Mouse (Mus musculus): ENCODE data around the gene Rnf182. TPM values are rescaled to one million over a fixed set of nuclear protein-coding genes. Genes with fewer than 3 reads are reported as not detected.

The Rnf182 gene
- total and polyA plus RNA-seq, 2 experiments from 2014 or later, result 0.56 to 0.88 TPM

DNA sequence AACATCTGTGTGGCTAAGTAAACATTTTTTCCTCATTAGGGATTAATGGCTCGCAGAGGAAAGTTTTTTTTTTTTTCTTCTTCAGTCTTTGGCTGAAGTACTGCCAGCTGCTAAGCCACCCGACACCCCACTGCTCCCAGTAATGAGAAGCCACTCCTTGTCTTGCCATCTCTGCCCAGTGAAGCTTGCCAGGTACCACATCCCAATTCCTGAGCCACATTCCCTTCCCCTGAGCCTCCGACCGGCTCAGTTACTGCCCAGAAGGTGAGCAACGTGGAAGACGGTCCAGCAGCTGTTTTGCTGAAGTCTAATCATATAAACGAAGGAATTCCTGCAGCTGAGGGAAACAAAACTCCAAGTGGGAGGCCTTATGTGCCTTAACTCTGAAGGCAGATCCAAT is 88.0 kb downstream of the Rnf182 start:
- 49% methylated on average over 7 of the region's 7 CpGs for WGBS
- H3K4me3 ChIP-seq (ENCODE audit: low read depth, low read length), result no peak overlapping the region
- H3K9me3 ChIP-seq (replicated peaks; ENCODE audit: control insufficient read depth, low read length), result no peaks in the 10 kb centered on the region
- H3K9ac ChIP-seq (replicated peaks; ENCODE audit: low read depth, low read length), result no peak overlapping the region
- no peaks in the 10 kb centered on the region for H3K36me3 ChIP-seq (replicated peaks; ENCODE audit: control insufficient read depth, insufficient read depth, low read length)
- DNase-seq (ENCODE audit: low spot score) (no peak), ATAC-seq (ENCODE audit: insufficient read depth, low read depth) (no peak)
- H3K4me1 ChIP-seq (ENCODE audit: control insufficient read depth, insufficient read depth), result 0 out of 2 replicates have a peak, but pooled peaks cover 11% of the 10 kb centered on the region
- H3K27ac ChIP-seq (ENCODE audit: low read depth), result no peak overlapping the region
- H3K27me3 ChIP-seq (ENCODE audit: control insufficient read depth, insufficient read depth, low read length), result no peaks in the 10 kb centered on the region
- TF ChIP-seq CTCF (IDR thresholded peaks at IDR 0.05; ENCODE audit: low read depth), result no peak
- no peak for TF ChIP-seq EP300 (IDR thresholded peaks at IDR 0.05; ENCODE audit: low read depth)
- no peak overlapping the region for H3K4me2 ChIP-seq (ENCODE audit: low read depth, low read length)

DNA sequence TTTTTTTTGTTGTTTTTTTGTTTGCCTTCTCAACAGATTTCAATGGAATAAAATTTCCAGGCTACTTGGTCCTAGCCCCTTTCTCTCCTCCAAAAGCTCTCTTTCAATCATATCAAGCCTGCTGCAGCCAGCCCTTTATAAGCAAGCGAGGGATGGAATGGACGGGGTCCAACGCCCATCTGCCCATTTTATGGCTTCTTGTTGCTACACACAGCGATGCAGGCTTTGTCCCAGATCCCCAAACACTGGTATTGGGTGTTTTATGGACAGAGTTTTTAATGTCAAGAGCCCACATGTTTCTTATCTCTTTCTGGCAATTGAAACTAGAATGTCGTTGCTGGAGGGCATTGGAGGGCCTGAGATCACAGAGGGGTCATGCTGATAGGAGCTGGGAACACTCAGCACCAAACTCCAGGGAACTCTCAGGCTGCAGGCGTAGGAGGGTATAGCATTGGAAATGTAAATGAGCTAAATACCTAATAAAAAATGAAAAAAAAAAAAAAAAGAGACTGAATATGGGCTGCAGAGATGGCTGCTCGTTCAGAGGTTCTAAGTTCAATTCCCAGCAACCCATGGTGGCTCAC is 89.1 kb downstream of the Rnf182 start:
- no peak overlapping the region for H3K9ac ChIP-seq (replicated peaks; ENCODE audit: low read depth, low read length)
- peak; percentile 63 for ATAC-seq (ENCODE audit: insufficient read depth, low read depth)
- no peak overlapping the region for H3K4me3 ChIP-seq (ENCODE audit: low read depth, low read length)
- H3K4me2 ChIP-seq (ENCODE audit: low read depth, low read length), result no peak overlapping the region
- no peaks in the 10 kb centered on the region for H3K9me3 ChIP-seq (replicated peaks; ENCODE audit: control insufficient read depth, low read length)
- WGBS, result 30% methylated on average over 7 of the region's 7 CpGs
- TF ChIP-seq EP300 (IDR thresholded peaks at IDR 0.05; ENCODE audit: low read depth) (no peak), CTCF (IDR thresholded peaks at IDR 0.05; ENCODE audit: low read depth) (no peak)
- H3K36me3 ChIP-seq (replicated peaks; ENCODE audit: control insufficient read depth, insufficient read depth, low read length), result no peaks in the 10 kb centered on the region
- H3K4me1 ChIP-seq (ENCODE audit: control insufficient read depth, insufficient read depth), result 0 out of 2 replicates have a peak, but pooled peaks cover 17% of the 10 kb centered on the region
- no peaks in the 10 kb centered on the region for H3K27me3 ChIP-seq (ENCODE audit: control insufficient read depth, insufficient read depth, low read length)
- no peak overlapping the region for H3K27ac ChIP-seq (ENCODE audit: low read depth)
- no peak for DNase-seq (ENCODE audit: low spot score)

DNA sequence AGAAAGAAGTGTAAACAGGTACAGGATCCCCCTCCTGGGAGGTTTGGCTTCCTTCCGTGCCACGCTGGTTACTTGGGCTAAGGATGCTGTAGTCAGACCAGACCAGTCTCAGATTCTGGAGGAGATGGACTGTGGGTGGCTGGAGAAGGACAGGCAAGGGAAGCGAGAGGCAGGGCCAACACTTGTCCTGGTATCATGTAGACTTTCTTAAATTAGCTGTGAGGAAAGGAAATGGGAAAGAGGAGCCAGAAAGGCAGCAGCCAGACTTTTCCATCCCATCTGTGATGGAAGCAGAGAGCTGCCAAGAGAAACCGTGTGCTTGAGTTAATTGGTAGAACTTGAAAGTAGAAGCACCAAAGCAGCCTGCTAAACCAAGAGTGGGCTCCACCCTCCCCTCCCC is 90.9 kb downstream of the Rnf182 start:
- H3K36me3 ChIP-seq (replicated peaks; ENCODE audit: control insufficient read depth, insufficient read depth, low read length), result no peaks in the 10 kb centered on the region
- no peaks in the 10 kb centered on the region for H3K27me3 ChIP-seq (ENCODE audit: control insufficient read depth, insufficient read depth, low read length)
- H3K9me3 ChIP-seq (replicated peaks; ENCODE audit: control insufficient read depth, low read length), result no peaks in the 10 kb centered on the region
- 0 out of 2 replicates have a peak, but pooled peaks cover 17% of the 10 kb centered on the region for H3K4me1 ChIP-seq (ENCODE audit: control insufficient read depth, insufficient read depth)
- TF ChIP-seq EP300 (IDR thresholded peaks at IDR 0.05; ENCODE audit: low read depth), result no peak
- TF ChIP-seq CTCF (IDR thresholded peaks at IDR 0.05; ENCODE audit: low read depth), result no peak
- no peak overlapping the region for H3K9ac ChIP-seq (replicated peaks; ENCODE audit: low read depth, low read length)
- H3K4me2 ChIP-seq (ENCODE audit: low read depth, low read length), result no peak overlapping the region
- no peak overlapping the region for H3K4me3 ChIP-seq (ENCODE audit: low read depth, low read length)
- 55% methylated on average over 4 of the region's 4 CpGs for WGBS
- no peak for DNase-seq (ENCODE audit: low spot score)
- no peak overlapping the region for H3K27ac ChIP-seq (ENCODE audit: low read depth)
- ATAC-seq (ENCODE audit: insufficient read depth, low read depth), result no peak

DNA sequence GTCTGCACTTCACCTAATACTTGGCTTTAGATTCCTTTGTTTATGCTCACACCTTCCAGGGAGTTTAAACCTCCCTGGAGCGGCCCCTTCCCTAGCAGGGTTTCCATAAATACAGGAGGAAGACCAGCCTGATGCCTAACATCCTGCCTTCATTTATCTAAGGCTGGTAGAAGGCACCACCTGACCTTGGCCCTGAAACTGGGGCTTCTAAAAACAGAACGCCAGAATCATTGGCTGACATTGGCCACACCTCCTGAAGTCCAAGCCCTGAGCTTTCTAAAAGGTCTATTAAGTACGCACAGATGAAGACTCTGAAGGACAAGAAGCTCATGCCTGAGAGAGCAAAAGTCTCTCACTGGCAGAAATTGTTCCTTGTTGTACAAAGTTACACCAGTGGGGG is 94.0 kb downstream of the Rnf182 start:
- no peak for DNase-seq (ENCODE audit: low spot score)
- WGBS, result 34% methylated on average over 3 of the region's 3 CpGs
- ATAC-seq (ENCODE audit: insufficient read depth, low read depth), result peak; percentile 49; the same call in 1 of the 2 replicates
- Histone ChIP-seq H3K4me2 (ENCODE audit: low read depth, low read length) (no peak overlapping the region), H3K9me3 (replicated peaks; ENCODE audit: control insufficient read depth, low read length) (no peaks in the 10 kb centered on the region), H3K27me3 (ENCODE audit: control insufficient read depth, insufficient read depth, low read length) (no peaks in the 10 kb centered on the region), H3K4me1 (ENCODE audit: control insufficient read depth, insufficient read depth) (0 out of 2 replicates have a peak, but pooled peaks cover 10% of the 10 kb centered on the region), H3K4me3 (ENCODE audit: low read depth, low read length) (no peak overlapping the region), H3K9ac (replicated peaks; ENCODE audit: low read depth, low read length) (no peak overlapping the region), H3K27ac (ENCODE audit: low read depth) (no peak overlapping the region), H3K36me3 (replicated peaks; ENCODE audit: control insufficient read depth, insufficient read depth, low read length) (no peaks in the 10 kb centered on the region)
- TF ChIP-seq CTCF (IDR thresholded peaks at IDR 0.05; ENCODE audit: low read depth) (no peak), EP300 (IDR thresholded peaks at IDR 0.05; ENCODE audit: low read depth) (no peak)

DNA sequence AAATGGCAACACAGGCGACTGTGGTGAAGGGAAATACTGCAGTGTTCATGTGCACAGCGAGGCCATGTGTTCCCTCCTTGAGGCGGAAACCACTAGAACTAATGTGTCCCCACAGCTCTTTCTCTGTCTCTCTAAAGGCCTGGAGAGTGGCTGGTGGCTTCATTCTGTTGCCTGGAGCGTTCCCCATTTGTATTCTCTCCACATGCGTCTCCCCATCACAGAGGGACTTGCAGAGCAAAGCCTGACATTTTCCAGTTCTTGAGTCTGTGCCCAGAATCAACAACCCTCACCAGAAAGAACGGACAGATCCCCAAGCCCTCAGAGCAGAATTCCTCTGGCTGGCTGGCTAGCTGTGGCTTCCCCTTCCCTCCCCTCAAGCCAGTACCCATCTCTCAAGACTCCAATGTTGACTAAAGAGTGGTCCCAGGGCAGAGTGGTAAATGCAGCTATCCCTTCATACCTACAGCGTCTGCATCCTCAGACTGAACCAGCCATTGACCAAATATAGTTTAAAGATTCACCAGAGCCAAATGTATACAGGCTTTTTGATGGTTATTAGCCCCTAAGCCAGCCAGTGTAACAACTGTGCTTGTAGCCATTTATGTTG is 96.3 kb downstream of the Rnf182 start:
- ATAC-seq (ENCODE audit: insufficient read depth, low read depth), result no peak
- no peak for TF ChIP-seq EP300 (IDR thresholded peaks at IDR 0.05; ENCODE audit: low read depth)
- no peak for TF ChIP-seq CTCF (IDR thresholded peaks at IDR 0.05; ENCODE audit: low read depth)
- Histone ChIP-seq H3K4me3 (ENCODE audit: low read depth, low read length) (no peak overlapping the region), H3K27ac (ENCODE audit: low read depth) (no peak overlapping the region), H3K9ac (replicated peaks; ENCODE audit: low read depth, low read length) (no peak overlapping the region), H3K4me2 (ENCODE audit: low read depth, low read length) (no peak overlapping the region), H3K9me3 (replicated peaks; ENCODE audit: control insufficient read depth, low read length) (no peaks in the 10 kb centered on the region), H3K4me1 (ENCODE audit: control insufficient read depth, insufficient read depth) (0 out of 2 replicates have a peak, but pooled peaks cover 6% of the 10 kb centered on the region), H3K27me3 (ENCODE audit: control insufficient read depth, insufficient read depth, low read length) (no peaks in the 10 kb centered on the region), H3K36me3 (replicated peaks; ENCODE audit: control insufficient read depth, insufficient read depth, low read length) (no peaks in the 10 kb centered on the region)
- no peak for DNase-seq (ENCODE audit: low spot score)
- WGBS, result 65% methylated on average over 7 of the region's 7 CpGs
